Mouse (Mus musculus): ENCODE data around the gene Capn9. TPM values are rescaled to one million over a fixed set of nuclear protein-coding genes. Genes with fewer than 3 reads are reported as not detected.

Gene Capn9
- total RNA-seq, 2 experiments from 2014 or later, result 0.21 TPM; not detected in 1

DNA sequence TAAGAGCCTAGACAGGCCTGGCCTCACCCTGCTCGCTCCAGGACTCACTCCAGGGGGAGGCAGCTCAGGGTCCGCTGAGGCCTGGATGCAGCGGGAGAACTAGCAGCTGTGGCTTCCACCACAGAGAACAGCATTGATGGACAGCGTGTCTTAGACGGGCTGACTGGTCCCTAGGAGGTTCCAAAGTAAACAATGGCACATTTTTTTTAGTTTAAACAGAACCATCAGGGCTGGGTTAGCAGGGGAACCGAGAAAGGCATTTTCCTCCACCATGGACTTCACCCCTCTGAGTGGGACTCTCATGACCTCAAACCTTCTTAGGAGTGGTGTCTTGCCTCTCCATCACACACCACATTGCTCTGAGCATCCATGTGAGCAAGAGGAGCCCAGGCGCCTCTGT lies 56.1 kb downstream of the Capn9 start:
- DNase-seq (ENCODE audit: low spot score in 2 of 2), result no peak
- intact Hi-C loops (cut with DNase I), result loop anchor here (2.0 kb wide), 1 partner anchor 31 kb away; the partner anchor contains the start of gene 2310022B05Rik

DNA sequence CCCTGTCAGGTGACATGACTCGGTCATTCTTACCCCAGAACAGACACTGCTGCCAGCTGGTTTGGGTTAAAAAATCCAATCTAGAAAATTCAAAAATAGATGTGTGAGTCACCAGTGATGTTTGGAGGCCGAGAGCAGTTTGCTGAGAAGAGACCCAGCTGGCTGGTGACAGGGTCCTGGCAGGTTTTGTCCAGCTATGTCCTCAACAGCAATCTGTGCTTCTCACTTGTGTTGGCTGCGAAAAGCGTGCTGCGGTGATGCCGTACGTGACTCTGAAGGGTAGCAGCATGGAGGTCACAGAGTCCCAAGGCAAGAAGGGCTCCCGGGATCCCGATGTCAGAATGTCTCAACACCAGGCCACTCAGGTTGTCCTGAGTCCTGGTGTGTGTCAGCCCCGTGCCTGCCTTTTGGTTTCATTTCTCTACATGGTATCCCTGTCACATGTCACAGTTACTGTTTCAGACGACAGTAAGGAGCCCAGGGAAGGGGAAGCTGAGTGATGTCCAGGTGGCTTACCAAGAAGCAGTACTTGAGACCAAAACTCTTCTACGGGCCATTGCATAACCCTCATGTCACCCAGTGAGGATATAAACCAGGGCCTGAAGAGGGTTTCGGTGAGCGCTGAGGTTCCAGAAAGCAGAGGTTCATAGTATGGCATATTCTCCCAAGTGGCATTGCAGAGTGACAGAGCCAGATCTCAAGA lies 57.2 kb downstream of the Capn9 start:
- intact Hi-C loops (cut with DNase I), result loop anchor here (2.0 kb wide), 1 partner anchor 30 kb away; the partner anchor contains the start of gene 2310022B05Rik
- DNase-seq (ENCODE audit: low spot score in 2 of 2), result peak in 1 of 2 experiments; percentile 74

DNA sequence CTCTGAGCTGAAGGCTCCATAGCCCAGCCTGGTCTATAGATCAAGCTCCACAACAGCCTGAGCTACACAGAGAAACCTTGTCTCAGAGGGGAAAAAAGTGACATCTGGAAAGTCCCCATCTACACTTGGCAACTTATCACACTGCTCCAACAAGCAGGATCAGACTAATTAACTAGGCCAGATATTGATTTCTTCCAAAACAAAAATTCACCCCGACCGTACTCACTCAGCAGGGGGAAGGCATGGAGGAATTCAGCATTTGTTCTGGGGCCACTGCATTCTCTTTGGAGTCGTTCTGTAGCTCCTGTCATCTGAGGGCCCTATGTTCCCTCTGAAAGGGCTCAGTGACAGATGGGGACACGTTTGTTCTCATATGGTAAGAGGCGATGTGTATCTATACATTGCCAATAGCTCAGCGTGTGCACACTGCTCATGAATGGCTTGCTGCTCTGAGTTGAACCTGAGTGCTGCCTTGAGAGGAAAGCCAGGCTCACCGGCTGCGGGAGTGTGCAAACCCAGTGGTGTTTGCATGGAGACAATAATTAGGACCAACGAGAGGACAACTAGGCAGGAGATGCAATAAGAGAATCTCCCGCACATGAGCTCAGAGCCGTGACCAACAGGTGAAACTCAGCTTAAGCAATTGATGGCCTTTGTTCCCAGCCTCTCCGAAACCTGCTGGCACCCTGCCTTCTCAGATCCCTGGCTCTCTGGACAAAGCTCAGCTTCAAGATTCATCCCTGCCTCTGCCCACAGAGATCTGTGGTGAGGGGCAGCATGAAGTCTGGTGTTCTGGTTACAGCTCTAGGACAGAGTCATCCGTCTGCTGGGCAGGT lies 58.7 kb downstream of the Capn9 start:
- intact Hi-C loops (cut with DNase I), result no loop called here
- no peak for DNase-seq (ENCODE audit: low spot score in 2 of 2)

DNA sequence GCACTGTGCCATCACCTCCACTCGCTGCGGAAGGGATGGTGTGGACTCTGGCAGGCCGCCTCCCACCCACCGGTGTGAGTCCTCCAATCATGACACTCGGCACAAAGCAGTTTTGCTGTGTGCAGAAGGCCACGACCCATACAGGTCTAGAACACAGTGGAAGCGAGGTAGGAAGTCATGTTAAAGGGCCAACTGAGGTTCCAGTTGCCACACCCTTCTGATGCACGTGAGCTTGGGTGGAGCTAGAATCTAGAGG lies 59.3 kb downstream of the Capn9 start:
- intact Hi-C loops (cut with DNase I), result no loop called here

DNA sequence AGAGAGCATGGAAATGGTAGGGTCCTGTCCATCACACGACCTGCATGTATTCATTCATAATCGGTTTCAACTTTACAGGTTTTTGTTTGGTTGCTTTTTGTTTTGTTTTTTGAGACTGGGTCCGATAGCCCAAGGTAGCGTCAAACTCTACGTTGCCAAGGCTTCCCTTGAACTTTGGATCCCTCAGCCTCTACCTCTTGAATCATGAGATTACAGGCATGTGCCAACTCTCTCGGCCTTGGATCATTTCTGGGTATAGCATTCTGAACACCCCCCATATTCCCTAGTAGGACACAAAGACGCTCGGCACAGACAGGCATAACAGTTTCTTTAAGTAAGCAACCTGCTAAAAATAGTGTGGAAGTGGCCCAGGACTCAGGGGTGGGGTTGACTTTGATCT lies 65.7 kb downstream of the Capn9 start:
- intact Hi-C loops (cut with DNase I), result no loop called here
- DNase-seq (ENCODE audit: low spot score in 2 of 2), result no peak

More for the DNA sequence above, 59.3 kb downstream of the Capn9 start:
- no peak for DNase-seq (ENCODE audit: low spot score in 2 of 2)

DNA sequence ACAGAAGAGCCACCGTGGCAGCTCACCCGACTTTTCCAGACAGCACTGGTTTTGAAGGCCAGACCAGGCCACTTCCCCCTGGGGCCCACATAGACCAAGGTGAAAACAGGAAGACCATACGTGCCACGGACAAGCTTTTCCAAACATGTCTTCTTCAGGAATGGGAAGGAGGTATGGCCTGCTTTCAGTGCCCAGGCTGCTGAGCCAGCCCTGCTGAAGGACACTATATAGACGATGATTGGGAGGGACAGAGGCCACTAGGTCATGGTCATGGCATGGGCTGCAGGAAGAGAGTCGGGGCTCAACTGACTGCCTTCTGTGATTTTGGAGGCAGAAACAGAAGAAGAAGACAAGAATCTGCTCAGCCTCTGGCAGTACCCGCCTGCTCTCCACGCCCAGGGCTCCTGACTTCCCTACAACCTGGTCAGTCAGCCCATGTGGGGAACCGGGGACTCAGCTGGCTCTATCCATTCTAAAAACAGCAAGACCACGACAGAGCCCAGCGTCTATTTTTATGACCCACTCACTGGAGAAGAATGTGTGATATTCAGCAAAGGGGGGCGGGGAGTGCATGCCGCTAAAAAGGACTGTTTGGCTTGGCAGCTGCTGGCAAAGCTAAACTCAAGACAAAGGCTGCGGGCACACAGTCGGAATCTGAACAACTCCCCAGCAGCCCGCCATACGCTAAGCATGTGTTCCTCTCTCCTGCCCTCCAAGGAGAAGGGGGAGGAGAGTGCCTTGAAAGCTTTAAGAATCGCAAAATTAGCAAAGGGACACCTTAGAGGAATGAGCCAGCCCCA lies 67.8 kb downstream of the Capn9 start:
- intact Hi-C loops (cut with DNase I), result loop anchor here (1.0 kb wide), 1 partner anchor 18 kb away; no protein-coding TSS in a partner anchor

DNA sequence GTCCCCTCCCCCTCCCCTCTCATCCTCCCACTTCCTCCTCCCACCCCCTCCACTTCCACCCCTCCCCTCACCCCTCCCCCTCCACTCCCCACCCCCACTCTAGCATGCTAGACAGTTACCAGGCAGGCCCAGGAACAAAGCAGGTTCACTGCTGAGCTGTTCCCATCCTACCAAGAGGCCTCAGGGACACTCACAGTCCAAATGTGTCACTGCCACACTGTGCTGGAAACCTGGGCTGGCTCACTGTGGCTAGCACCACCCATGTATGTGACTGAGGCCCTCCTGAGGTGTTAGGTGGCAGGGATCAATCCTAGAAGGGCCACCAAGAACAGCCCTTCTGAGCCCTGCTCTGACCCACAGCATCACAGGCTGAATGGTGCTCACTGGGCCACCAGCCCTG lies 72.4 kb downstream of the Capn9 start:
- DNase-seq (ENCODE audit: low spot score in 2 of 2), result no peak
- intact Hi-C loops (cut with DNase I), result no loop called here

More for the DNA sequence above, 67.8 kb downstream of the Capn9 start:
- peak; percentile 67 to 94 for DNase-seq (ENCODE audit: low spot score in 2 of 2)

DNA sequence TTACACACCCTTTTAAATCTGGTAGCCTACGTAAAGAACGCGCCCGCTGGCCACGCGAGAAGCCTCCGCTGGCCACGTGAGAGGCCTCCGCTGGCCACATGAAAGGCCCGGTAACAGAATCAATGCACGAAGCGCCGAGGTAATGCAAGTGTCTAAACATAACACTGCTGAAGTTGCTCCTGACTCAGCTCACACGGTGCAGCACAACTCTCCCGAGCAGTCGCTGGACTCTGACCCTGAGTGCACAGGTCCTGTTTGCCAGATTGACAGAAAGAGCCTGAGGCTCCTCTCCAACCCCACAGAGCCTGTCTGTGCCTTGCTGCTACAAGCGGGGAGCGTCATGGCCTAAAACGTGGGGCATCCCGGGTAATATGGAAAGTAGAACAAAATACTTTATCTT lies 75.9 kb downstream of the Capn9 start:
- no peak for DNase-seq (ENCODE audit: low spot score in 2 of 2)
- intact Hi-C loops (cut with DNase I), result no loop called here

DNA sequence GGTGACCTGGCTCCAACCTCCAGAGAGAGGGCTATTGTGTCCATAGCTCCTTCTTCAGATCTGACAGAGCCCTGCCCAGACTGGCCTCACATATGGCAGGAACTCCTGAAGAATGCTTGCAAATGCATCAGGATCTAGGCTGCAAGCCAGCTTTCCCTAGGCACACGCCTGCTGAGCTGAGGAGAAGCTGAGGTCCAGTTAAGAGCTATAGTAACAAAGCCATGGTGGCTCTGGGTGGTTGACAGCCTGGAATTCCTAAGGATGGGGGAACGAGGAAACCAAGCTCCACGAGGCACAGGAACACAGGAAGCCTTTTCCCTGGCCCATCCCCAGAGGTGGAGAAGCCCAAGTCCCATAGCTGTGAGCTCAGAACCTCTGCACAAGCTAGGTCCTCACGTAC lies 76.6 kb downstream of the Capn9 start:
- intact Hi-C loops (cut with DNase I), result no loop called here
- DNase-seq (ENCODE audit: low spot score in 2 of 2), result peak in 1 of 2 experiments; percentile 53

DNA sequence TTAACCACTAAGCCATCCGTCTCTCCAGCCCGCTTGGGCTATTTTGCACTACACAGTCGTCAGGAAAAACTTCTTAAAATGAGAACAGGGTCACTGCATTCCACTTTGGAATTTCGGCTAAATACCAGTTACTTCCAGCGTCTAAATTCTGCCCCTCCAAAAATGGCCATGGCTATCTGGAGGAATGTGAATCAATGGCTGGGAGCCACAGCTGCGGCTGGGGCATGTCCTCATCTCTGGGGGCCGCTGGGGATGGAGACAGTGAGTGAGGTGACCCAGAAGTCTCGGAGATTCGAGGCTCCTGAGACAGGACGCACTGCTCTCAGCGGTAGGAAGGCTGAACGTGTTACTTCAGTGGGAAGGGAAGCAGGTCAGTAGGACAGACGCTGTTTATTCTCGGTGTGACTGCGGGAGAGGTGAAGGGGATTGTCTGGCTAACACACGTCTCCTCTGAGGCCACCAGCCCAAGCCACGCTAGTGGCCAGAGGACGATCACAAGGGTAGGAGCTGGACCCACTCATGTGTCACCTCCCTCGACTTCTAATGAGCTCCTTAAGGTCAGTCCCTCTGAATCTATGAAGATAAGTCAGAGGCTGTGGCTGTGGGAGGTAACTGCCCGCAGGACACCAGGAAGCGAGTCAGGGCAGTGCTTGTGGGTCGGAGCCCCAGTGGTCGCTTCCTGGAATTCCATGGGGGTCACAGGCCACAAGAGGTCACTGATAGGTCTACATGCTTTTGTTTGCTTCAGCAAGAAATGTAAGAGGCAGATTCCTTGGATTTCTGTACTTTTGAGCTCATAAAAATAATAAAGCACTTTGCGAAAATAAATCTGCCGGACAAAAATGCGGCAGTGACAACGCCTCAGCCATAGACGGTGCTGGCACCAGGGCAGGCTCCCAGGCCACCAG lies 77.9 kb downstream of the Capn9 start:
- intact Hi-C loops (cut with DNase I), result no loop called here
- no peak for DNase-seq (ENCODE audit: low spot score in 2 of 2)

DNA sequence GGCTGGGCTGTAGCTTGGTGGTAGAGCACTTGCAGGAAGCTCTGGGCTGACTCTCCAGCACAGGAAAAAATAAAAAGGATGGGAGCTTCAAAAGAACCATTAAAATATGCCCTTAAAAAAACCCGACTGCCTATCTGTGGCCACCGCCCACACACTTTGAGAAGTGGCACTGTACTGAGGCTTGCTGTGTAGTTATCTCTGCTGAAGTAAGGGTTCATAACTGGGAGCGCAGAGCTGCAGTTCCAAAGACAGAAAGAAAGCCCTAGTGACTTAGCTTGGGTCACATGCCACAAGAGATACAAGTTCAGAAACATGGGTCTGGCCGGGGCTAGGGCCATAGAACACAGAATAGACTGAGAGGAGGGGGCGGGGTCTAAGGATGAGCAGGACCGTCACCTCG lies 82.0 kb downstream of the Capn9 start:
- intact Hi-C loops (cut with DNase I), result no loop called here
- DNase-seq (ENCODE audit: low spot score in 2 of 2), result peak in 1 of 2 experiments; percentile 29

DNA sequence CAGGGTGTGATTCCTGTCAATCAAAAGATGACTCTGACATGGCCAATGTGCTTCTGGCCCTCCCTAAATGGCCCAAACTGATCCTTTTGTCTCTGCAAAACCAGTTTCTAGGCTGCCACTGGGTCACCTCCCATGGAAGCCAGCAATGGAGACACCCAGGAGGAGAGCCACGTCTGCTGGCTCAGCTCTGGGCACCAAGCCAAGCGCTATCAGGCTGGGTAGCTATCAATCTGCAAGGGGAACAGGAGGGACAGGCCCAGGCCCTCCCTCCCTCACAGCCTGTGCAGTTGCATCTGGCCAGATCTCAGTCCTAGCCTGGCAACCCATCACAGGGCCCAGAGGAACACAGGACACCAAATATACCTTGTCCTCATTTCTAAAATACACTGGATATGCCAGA lies 82.5 kb downstream of the Capn9 start:
- peak in 1 of 2 experiments; percentile 49 for DNase-seq (ENCODE audit: low spot score in 2 of 2)
- intact Hi-C loops (cut with DNase I), result no loop called here

DNA sequence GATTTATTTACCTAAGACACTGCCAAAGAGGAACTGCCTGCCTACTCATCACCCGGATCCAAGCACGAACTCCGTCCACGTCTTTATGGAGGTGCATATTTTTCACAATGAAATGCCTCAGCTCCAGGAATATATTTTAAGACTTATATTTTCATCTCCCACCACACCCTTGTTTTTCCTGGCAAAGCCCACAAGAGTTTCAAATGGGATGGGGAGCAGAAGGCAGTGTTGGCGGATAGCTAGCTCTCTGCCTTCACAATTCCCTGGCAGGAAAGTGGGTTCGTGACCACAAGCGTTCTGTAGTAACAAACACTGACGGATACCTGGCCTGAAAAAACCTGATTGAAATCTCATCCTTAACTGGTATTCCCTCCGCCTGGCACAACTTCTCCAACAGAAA lies 85.9 kb downstream of the Capn9 start:
- intact Hi-C loops (cut with DNase I), result loop anchor here (1.0 to 5.0 kb wide), 4 partner anchors 17 to 274 kb away; no protein-coding TSS in a partner anchor
- peak; percentile 52 to 94 for DNase-seq (ENCODE audit: low spot score in 2 of 2)

DNA sequence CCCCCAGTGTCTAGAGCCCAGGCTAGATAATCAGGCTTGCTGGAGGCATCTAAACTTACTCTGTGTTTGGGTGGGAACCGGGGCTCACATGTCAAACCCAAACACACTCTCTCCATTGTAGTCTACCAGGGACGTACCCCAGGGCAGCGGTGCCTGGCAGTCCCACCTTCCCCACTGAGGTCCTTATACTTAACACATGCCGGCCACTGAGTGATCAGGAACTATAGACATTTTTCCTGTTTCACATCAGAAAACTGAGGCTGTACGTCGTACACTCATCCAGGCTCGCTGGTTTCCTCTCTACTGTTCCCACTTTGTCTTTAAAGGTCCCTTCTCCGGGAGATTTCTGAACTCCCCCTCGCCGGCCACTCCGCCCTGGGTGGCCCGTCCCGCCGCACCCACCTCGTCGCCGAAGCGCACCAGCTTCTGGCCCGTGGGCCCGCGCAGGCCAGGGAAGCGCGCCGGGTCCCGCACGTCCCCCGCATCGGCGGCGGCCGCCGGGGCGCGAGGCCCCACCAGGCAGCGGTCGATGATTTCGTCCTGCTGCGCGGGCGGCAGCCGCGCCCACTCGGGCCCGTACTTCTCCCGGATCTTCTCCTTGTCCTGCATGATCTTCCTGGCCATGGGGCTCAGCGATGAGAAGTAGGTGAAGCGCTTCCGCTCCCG lies 86.7 kb downstream of the Capn9 start:
- intact Hi-C loops (cut with DNase I), result loop anchor here (2.0 to 5.0 kb wide), 3 partner anchors 30 to 275 kb away; no protein-coding TSS in a partner anchor
- no peak for DNase-seq (ENCODE audit: low spot score in 2 of 2)

DNA sequence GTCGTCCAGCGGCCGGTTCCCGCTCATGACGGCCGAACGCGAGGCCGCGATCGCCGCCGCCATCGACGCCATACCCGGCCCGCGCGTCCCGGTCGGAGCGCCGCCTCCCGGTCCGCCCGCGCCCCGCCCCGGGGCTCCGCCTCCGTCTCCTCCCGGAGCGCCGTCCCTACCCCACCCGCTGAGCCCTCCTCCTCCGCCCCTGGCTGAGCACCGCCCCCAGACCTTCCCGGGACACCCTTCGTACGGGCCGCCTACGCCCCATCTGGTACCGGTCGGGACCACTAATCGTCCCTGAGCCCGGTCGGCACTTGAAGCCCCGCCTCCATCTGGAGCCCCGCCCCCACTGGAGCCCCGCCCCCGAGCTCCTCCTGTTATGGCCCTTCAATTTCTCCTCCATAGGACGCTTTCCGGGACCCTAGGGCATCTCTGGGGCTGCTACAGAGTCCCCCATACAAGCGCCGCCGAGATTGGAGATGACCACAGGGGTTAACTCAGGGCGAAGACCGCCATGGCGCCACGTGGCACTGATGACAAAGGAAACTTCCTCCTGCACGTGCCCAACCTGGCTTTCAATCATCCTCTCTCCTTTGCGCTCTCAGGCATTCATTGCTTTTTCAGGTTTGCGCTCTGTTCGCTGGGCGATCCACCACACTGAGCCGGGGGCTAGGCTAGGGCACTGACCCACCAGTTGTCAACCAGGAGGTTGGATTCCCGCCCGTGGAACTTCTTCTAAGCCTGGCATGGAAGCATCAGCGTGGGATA lies 87.4 kb downstream of the Capn9 start, which contains the start of gene 2310022B05Rik:
TSS of gene 2310022B05Rik (minus strand) at position 258 of the 762 bp plus-strand sequence.
- peak; percentile 78 to 80 for DNase-seq (ENCODE audit: low spot score in 2 of 2)
- intact Hi-C loops (cut with DNase I), result loop anchor here (2.0 to 5.0 kb wide), 3 partner anchors 30 to 276 kb away; no protein-coding TSS in a partner anchor

DNA sequence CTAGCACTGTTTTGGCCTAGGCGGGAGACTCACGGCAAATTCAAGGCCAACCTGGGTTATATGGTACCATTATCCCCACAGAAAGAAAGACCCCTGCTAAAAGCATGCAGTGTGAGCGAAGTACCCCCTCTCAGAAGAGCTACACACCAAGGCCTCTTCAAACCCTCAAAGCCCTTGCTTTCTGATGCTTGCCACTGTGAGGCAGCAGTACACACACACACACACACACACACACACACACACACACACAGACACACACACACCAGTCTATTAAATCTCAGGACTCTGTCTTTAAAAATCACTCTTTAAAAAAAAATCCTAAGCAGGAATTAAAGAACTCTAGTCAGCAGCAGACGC lies 87.9 kb downstream of the Capn9 start:
- intact Hi-C loops (cut with DNase I), result loop anchor here (2.0 to 5.0 kb wide), 3 partner anchors 31 to 277 kb away; no protein-coding TSS in a partner anchor
- DNase-seq (ENCODE audit: low spot score in 2 of 2), result no peak

DNA sequence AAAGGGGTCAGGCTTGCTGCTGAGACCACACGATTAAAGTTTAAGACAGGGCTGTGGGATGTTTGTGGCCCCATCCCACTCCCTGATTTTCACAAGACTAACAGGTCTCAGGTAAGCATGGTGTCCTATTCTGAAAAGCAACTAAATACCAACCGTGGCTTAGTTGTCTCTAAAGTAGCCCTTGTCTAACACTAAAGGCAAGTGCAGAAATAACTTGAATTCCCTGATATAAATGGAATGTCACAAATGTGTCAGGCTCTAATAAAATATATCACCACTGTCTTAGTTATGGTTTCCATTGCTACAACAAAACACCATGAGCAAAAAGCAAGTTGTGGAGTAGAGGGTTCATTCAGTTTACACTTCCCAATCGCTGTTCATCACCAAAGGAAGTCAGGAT lies 88.5 kb downstream of the Capn9 start:
- no peak for DNase-seq (ENCODE audit: low spot score in 2 of 2)
- intact Hi-C loops (cut with DNase I), result loop anchor here (5.0 kb wide), 2 partner anchors 47 to 277 kb away; no protein-coding TSS in a partner anchor

Measured in left cerebral cortex, postnatal 25 days (tissue).